Mouse (Mus musculus) spleen, adult 2 months (tissue): ENCODE measurements around the gene Plekhg5.

Experiments used
- CTCF ChIP-seq: fragments of 200-500 bp; IDR thresholded peaks from 2 replicates; pipeline ENCODE4 v1.5.1; 2011; ENCODE audit warnings: mild to moderate bottlenecking, inconsistent platforms; ENCODE audit not compliant: insufficient read depth, insufficient read length, insufficient replicate concordance; ENCODE audit errors: extremely low read depth
- POLR2A ChIP-seq: fragments of 200-500 bp; IDR thresholded peaks from 2 replicates; pipeline ENCODE4 v1.6.1; 2011; ENCODE audit warnings: low read depth, low read length, inconsistent platforms

GRCm38 (mm10) chr4:152155019-152155418 lies 82.7 kb downstream of the Plekhg5 start:
- TF ChIP-seq CTCF (no peak), POLR2A (no peak)
